Mouse (Mus musculus): ENCODE results near the gene Nek2.

Nek2 gene

GRCm38 (mm10) chr1:191821326-191822091 lies at the start of gene Nek2:
TSS of gene Nek2 (plus strand) at chr1:191821444.
- peak; percentile 100 for DNase-seq (ENCODE audit: low read depth, low spot score)

- DNase-seq (ENCODE audit: low read depth, low spot score): peak; percentile 32
Measured at GRCm38 (mm10) chr1:191774106-191774505, 47.1 kb upstream of the Nek2 start.

- no peak for DNase-seq (ENCODE audit: low read depth, low spot score)
Measured at GRCm38 (mm10) chr1:191775116-191775515, 46.1 kb upstream of the Nek2 start.

- no peak for DNase-seq (ENCODE audit: low read depth, low spot score)
Measured at GRCm38 (mm10) chr1:191777521-191777920, 43.7 kb upstream of the Nek2 start.

- DNase-seq (ENCODE audit: low read depth, low spot score): no peak
Measured at GRCm38 (mm10) chr1:191780470-191780869, 40.8 kb upstream of the Nek2 start.

GRCm38 (mm10) chr1:191785108-191785507 lies 36.1 kb upstream of the Nek2 start:
- peak; percentile 45 for DNase-seq (ENCODE audit: low read depth, low spot score)

- DNase-seq (ENCODE audit: low read depth, low spot score): no peak
Measured at GRCm38 (mm10) chr1:191786255-191786654, 35.0 kb upstream of the Nek2 start.

GRCm38 (mm10) chr1:191787379-191787778 lies 33.9 kb upstream of the Nek2 start:
- DNase-seq (ENCODE audit: low read depth, low spot score): no peak

- peak; percentile 44 for DNase-seq (ENCODE audit: low read depth, low spot score)
Measured at GRCm38 (mm10) chr1:191792991-191793390, 28.3 kb upstream of the Nek2 start.

- peak; percentile 44 for DNase-seq (ENCODE audit: low read depth, low spot score)
Measured at GRCm38 (mm10) chr1:191793888-191794532, 27.2 kb upstream of the Nek2 start.

- peak; percentile 55 for DNase-seq (ENCODE audit: low read depth, low spot score)
Measured at GRCm38 (mm10) chr1:191796238-191796896, 24.9 kb upstream of the Nek2 start.

GRCm38 (mm10) chr1:191802093-191802819 lies 19.0 kb upstream of the Nek2 start:
- no peak for DNase-seq (ENCODE audit: low read depth, low spot score)

- DNase-seq (ENCODE audit: low read depth, low spot score): peak; percentile 81
Measured at GRCm38 (mm10) chr1:191802820-191803655, 18.2 kb upstream of the Nek2 start.

- DNase-seq (ENCODE audit: low read depth, low spot score): no peak
Measured at GRCm38 (mm10) chr1:191804747-191805146, 16.5 kb upstream of the Nek2 start.

GRCm38 (mm10) chr1:191805788-191806187 lies 15.5 kb upstream of the Nek2 start:
- DNase-seq (ENCODE audit: low read depth, low spot score): no peak

- peak; percentile 21 for DNase-seq (ENCODE audit: low read depth, low spot score)
Measured at GRCm38 (mm10) chr1:191806740-191807139, 14.5 kb upstream of the Nek2 start.

- no peak for DNase-seq (ENCODE audit: low read depth, low spot score)
Measured at GRCm38 (mm10) chr1:191807979-191808378, 13.3 kb upstream of the Nek2 start.

GRCm38 (mm10) chr1:191808688-191809223 lies 12.5 kb upstream of the Nek2 start:
- DNase-seq (ENCODE audit: low read depth, low spot score): peak; percentile 27

GRCm38 (mm10) chr1:191811774-191812173 lies 9.5 kb upstream of the Nek2 start:
- DNase-seq (ENCODE audit: low read depth, low spot score): no peak

- no peak for DNase-seq (ENCODE audit: low read depth, low spot score)
Measured at GRCm38 (mm10) chr1:191812949-191813691, 8.1 kb upstream of the Nek2 start.
